Mouse (Mus musculus): ENCODE data around the gene Tbc1d8.

Tbc1d8 gene

GRCm38 (mm10) chr1:39394096-39394495 lies 84.5 kb downstream of the Tbc1d8 start:
- DNase-seq (ENCODE audit: low spot score) = no peak

GRCm38 (mm10) chr1:39393217-39393867 lies 85.2 kb downstream of the Tbc1d8 start:
- DNase-seq (ENCODE audit: low spot score) = peak; percentile 51

- peak; percentile 83 for DNase-seq (ENCODE audit: low spot score)
Measured at GRCm38 (mm10) chr1:39392189-39392588, 86.4 kb downstream of the Tbc1d8 start.

- DNase-seq (ENCODE audit: low spot score) = no peak
Measured at GRCm38 (mm10) chr1:39391652-39392051, 86.9 kb downstream of the Tbc1d8 start.

GRCm38 (mm10) chr1:39389338-39389737 lies 89.2 kb downstream of the Tbc1d8 start:
- DNase-seq (ENCODE audit: low spot score) = no peak

- no peak for DNase-seq (ENCODE audit: low spot score)
Measured at GRCm38 (mm10) chr1:39388163-39388562, 90.4 kb downstream of the Tbc1d8 start.

GRCm38 (mm10) chr1:39387497-39387896 lies 91.1 kb downstream of the Tbc1d8 start:
- no peak for DNase-seq (ENCODE audit: low spot score)

GRCm38 (mm10) chr1:39386456-39386855 lies 92.1 kb downstream of the Tbc1d8 start:
- no peak for DNase-seq (ENCODE audit: low spot score)

- no peak for DNase-seq (ENCODE audit: low spot score)
Measured at GRCm38 (mm10) chr1:39384914-39385313, 93.6 kb downstream of the Tbc1d8 start.

GRCm38 (mm10) chr1:39381017-39381416 lies 97.5 kb downstream of the Tbc1d8 start:
- DNase-seq (ENCODE audit: low spot score) = no peak

GRCm38 (mm10) chr1:39379021-39379420 lies 99.5 kb downstream of the Tbc1d8 start:
- no peak for DNase-seq (ENCODE audit: low spot score)

GRCm38 (mm10) chr1:39378540-39378939 lies 100.0 kb downstream of the Tbc1d8 start:
- no peak for DNase-seq (ENCODE audit: low spot score)

GRCm38 (mm10) chr1:39376726-39377240 lies 101.8 kb downstream of the Tbc1d8 start:
- no peak for DNase-seq (ENCODE audit: low spot score)

GRCm38 (mm10) chr1:39376121-39376520 lies 102.4 kb downstream of the Tbc1d8 start:
- no peak for DNase-seq (ENCODE audit: low spot score)

- no peak for DNase-seq (ENCODE audit: low spot score)
Measured at GRCm38 (mm10) chr1:39374231-39374809, 104.2 kb downstream of the Tbc1d8 start.

GRCm38 (mm10) chr1:39373378-39373777 lies 105.2 kb downstream of the Tbc1d8 start:
- DNase-seq (ENCODE audit: low spot score) = no peak

- no peak for DNase-seq (ENCODE audit: low spot score)
Measured at GRCm38 (mm10) chr1:39372220-39372843, 106.2 kb downstream of the Tbc1d8 start.

GRCm38 (mm10) chr1:39370431-39370830 lies 108.1 kb downstream of the Tbc1d8 start:
- DNase-seq (ENCODE audit: low spot score) = no peak

- no peak for DNase-seq (ENCODE audit: low spot score)
Measured at GRCm38 (mm10) chr1:39368267-39368841, 110.2 kb downstream of the Tbc1d8 start.

GRCm38 (mm10) chr1:39367601-39368266 lies 110.8 kb downstream of the Tbc1d8 start, which contains the start of gene Rpl31:
Rpl31 (plus strand) TSS chr1:39367842.
- DNase-seq (ENCODE audit: low spot score) = peak; percentile 98

GRCm38 (mm10) chr1:39367045-39367444 lies 111.5 kb downstream of the Tbc1d8 start:
- no peak for DNase-seq (ENCODE audit: low spot score)

- no peak for DNase-seq (ENCODE audit: low spot score)
Measured at GRCm38 (mm10) chr1:39365562-39365961, 113.0 kb downstream of the Tbc1d8 start.

Data from lung, postnatal 25 days (tissue).